Mouse (Mus musculus) lung, embryonic 14.5 days (tissue): ENCODE measurements around the gene Cecr2. TPM values are rescaled to one million over a fixed set of nuclear protein-coding genes. Genes with fewer than 3 reads are reported as not detected.
A peak's percentile ranks its signal among the peaks of the same experiment; 100 is the strongest.

Experiments used
- ATAC-seq: fragments of 200-750 bp; cut with Nextera tagmentation; 2 replicates; pipeline ENCODE4 v1.8.0; 2017; ENCODE audit warnings: mild to moderate bottlenecking, moderate TSS enrichment, moderate library complexity; ENCODE audit not compliant: insufficient read depth
- DNase-seq: peaks from one replicate; pipeline ENCODE4 v3.0.0-alpha.2; 2015
- H3K27ac ChIP-seq: fragments of 300-500 bp; sonication (generic); 2 replicates; pipeline ENCODE4 v1.5.1; 2014; ENCODE audit warnings: low read depth, mild to moderate bottlenecking, moderate library complexity
- H3K27me3 ChIP-seq: fragments of 300-500 bp; sonication (generic); 2 replicates; pipeline ENCODE4 v1.6.1; 2014; ENCODE audit warnings: low read length, control low read depth; ENCODE audit not compliant: insufficient read depth
- H3K36me3 ChIP-seq: fragments of 300-500 bp; sonication (generic); 2 replicates; pipeline ENCODE4 v1.6.1; 2014; ENCODE audit warnings: control low read depth; ENCODE audit not compliant: insufficient read depth
- H3K4me1 ChIP-seq: fragments of 300-500 bp; sonication (generic); 2 replicates; pipeline ENCODE4 v1.6.1; 2014; ENCODE audit warnings: antibody characterized with exemption, control low read depth; ENCODE audit not compliant: insufficient read depth
- H3K4me2 ChIP-seq: fragments of 300-500 bp; sonication (generic); 2 replicates; pipeline ENCODE4 v1.6.1; 2014; ENCODE audit warnings: mild to moderate bottlenecking
- H3K4me3 ChIP-seq: fragments of 300-500 bp; sonication (generic); 2 replicates; pipeline ENCODE4 v1.5.1; 2014; ENCODE audit warnings: low read depth, low read length
- H3K9ac ChIP-seq: fragments of 300-500 bp; sonication (generic); 2 replicates; pipeline ENCODE4 v1.6.1; 2014
- H3K9me3 ChIP-seq: fragments of 300-500 bp; sonication (generic); 2 replicates; pipeline ENCODE4 v1.6.1; 2016; ENCODE audit warnings: low read depth, low read length, control low read depth
- CTCF ChIP-seq: IDR thresholded peaks from 2 replicates; pipeline ENCODE4 v1.5.1; 2016; ENCODE audit warnings: antibody characterized with exemption, low read depth
- WGBS: fragments of 180-500 bp; shearing (Covaris S2); extraction: QIAGEN DNeasy Blood & Tissue Kit; methylation state at CpG from one replicate; pipeline ENCODE4 v1.1.7; 2014; 5-methylcytosine and 5-hydroxymethylcytosine counted together
- polyA plus RNA-seq: library from polyadenylated mRNA; unstranded; fragments of >200 nt; fragmentation: Nextera tagmentation; extraction: Ambion mirVana; gene quantifications from 2 replicates; pipeline ENCODE4 v1.2.1, GENCODE M21; 2014

Cecr2 gene
- polyA plus RNA-seq, 1 experiment from 2014 or later, result 3.8 TPM

GRCm38 (mm10) chr6:120704376-120704775 lies 38.2 kb downstream of the Cecr2 start:
- no peak for TF ChIP-seq CTCF
- no peak overlapping the region for H3K27ac ChIP-seq
- no peaks in the 10 kb centered on the region for H3K36me3 ChIP-seq
- DNase-seq, result no peak
- ATAC-seq, result no peak
- no peak overlapping the region for H3K4me2 ChIP-seq
- no peaks in the 10 kb centered on the region for H3K4me1 ChIP-seq
- H3K4me3 ChIP-seq, result no peak overlapping the region
- no peak overlapping the region for H3K9ac ChIP-seq
- H3K9me3 ChIP-seq, result no peaks in the 10 kb centered on the region
- H3K27me3 ChIP-seq, result no peaks in the 10 kb centered on the region

- Histone ChIP-seq H3K9ac (no peak overlapping the region), H3K9me3 (no peaks in the 10 kb centered on the region), H3K4me1 (no peaks in the 10 kb centered on the region), H3K27me3 (no peaks in the 10 kb centered on the region), H3K4me2 (no peak overlapping the region), H3K4me3 (no peak overlapping the region), H3K36me3 (no peaks in the 10 kb centered on the region), H3K27ac (no peak overlapping the region)
- 41% methylated on average over 1 of the region's 1 CpGs for WGBS
- no peak for TF ChIP-seq CTCF
- DNase-seq, result no peak
- ATAC-seq, result no peak
Observed at GRCm38 (mm10) chr6:120708759-120709158, 42.6 kb downstream of the Cecr2 start.

GRCm38 (mm10) chr6:120714806-120715205 lies 48.6 kb downstream of the Cecr2 start:
- Histone ChIP-seq H3K4me1 (no peaks in the 10 kb centered on the region), H3K27ac (no peak overlapping the region), H3K36me3 (no peaks in the 10 kb centered on the region), H3K9ac (no peak overlapping the region), H3K27me3 (no peaks in the 10 kb centered on the region), H3K9me3 (no peaks in the 10 kb centered on the region), H3K4me3 (no peak overlapping the region), H3K4me2 (no peak overlapping the region)
- peak; percentile 38; the same call in 1 of the 2 replicates for ATAC-seq
- no peak for TF ChIP-seq CTCF
- peak; percentile 11 for DNase-seq
- 88% methylated on average over 3 of the region's 3 CpGs for WGBS

- DNase-seq, result peak; percentile 51
- H3K4me3 ChIP-seq, result no peak overlapping the region
- H3K4me1 ChIP-seq, result no peaks in the 10 kb centered on the region
- H3K9ac ChIP-seq, result no peak overlapping the region
- H3K27me3 ChIP-seq, result no peaks in the 10 kb centered on the region
- H3K9me3 ChIP-seq, result no peaks in the 10 kb centered on the region
- peak; percentile 17; the same call in 1 of the 2 replicates for ATAC-seq
- no peak overlapping the region for H3K4me2 ChIP-seq
- no peaks in the 10 kb centered on the region for H3K36me3 ChIP-seq
- WGBS, result 61% methylated on average over 5 of the region's 5 CpGs
- no peak overlapping the region for H3K27ac ChIP-seq
- peak; percentile 50 for TF ChIP-seq CTCF
Observed at GRCm38 (mm10) chr6:120715227-120715626, 49.1 kb downstream of the Cecr2 start.

GRCm38 (mm10) chr6:120715851-120716250 lies 49.7 kb downstream of the Cecr2 start:
- Histone ChIP-seq H3K4me3 (no peak overlapping the region), H3K36me3 (no peaks in the 10 kb centered on the region), H3K4me1 (no peaks in the 10 kb centered on the region), H3K9me3 (no peaks in the 10 kb centered on the region), H3K9ac (no peak overlapping the region), H3K4me2 (no peak overlapping the region), H3K27me3 (no peaks in the 10 kb centered on the region), H3K27ac (no peak overlapping the region)
- no peak for ATAC-seq
- TF ChIP-seq CTCF, result no peak
- DNase-seq, result no peak

GRCm38 (mm10) chr6:120716531-120716984 lies 50.4 kb downstream of the Cecr2 start:
- Histone ChIP-seq H3K9me3 (no peaks in the 10 kb centered on the region), H3K27me3 (no peaks in the 10 kb centered on the region), H3K9ac (no peak overlapping the region), H3K4me3 (no peak overlapping the region), H3K4me2 (no peak overlapping the region), H3K27ac (no peak overlapping the region), H3K4me1 (no peaks in the 10 kb centered on the region), H3K36me3 (no peaks in the 10 kb centered on the region)
- WGBS, result 12% methylated on average over 4 of the region's 4 CpGs
- DNase-seq, result no peak
- no peak for TF ChIP-seq CTCF
- no peak for ATAC-seq

GRCm38 (mm10) chr6:120725986-120726385 lies 59.8 kb downstream of the Cecr2 start:
- no peak for ATAC-seq
- H3K9me3 ChIP-seq, result no peaks in the 10 kb centered on the region
- peak; percentile 51 for DNase-seq
- no peak overlapping the region for H3K4me3 ChIP-seq
- H3K4me2 ChIP-seq, result no peak overlapping the region
- H3K4me1 ChIP-seq, result no peaks in the 10 kb centered on the region
- TF ChIP-seq CTCF, result no peak
- 53% methylated on average over 2 of the region's 2 CpGs for WGBS
- H3K27ac ChIP-seq, result no peak overlapping the region
- no peaks in the 10 kb centered on the region for H3K36me3 ChIP-seq
- no peak overlapping the region for H3K9ac ChIP-seq
- no peaks in the 10 kb centered on the region for H3K27me3 ChIP-seq

GRCm38 (mm10) chr6:120736011-120736410 lies 69.8 kb downstream of the Cecr2 start:
- ATAC-seq (no peak), DNase-seq (no peak)
- TF ChIP-seq CTCF, result no peak
- WGBS, result 72% methylated on average over 3 of the region's 3 CpGs
- no peaks in the 10 kb centered on the region for H3K9me3 ChIP-seq
- H3K9ac ChIP-seq, result no peak overlapping the region
- no peaks in the 10 kb centered on the region for H3K36me3 ChIP-seq
- no peaks in the 10 kb centered on the region for H3K4me1 ChIP-seq
- no peak overlapping the region for H3K4me3 ChIP-seq
- H3K27me3 ChIP-seq, result no peaks in the 10 kb centered on the region
- no peak overlapping the region for H3K27ac ChIP-seq
- H3K4me2 ChIP-seq, result no peak overlapping the region
